Mouse (Mus musculus) urinary bladder, postnatal 25 days (tissue): Measurements from ENCODE around the gene Alox12.

Source experiments
- DNase-seq: peaks from one replicate; pipeline ENCODE4 v3.0.0; 2022; ENCODE audit warnings: low spot score

The Alox12 gene

DNA sequence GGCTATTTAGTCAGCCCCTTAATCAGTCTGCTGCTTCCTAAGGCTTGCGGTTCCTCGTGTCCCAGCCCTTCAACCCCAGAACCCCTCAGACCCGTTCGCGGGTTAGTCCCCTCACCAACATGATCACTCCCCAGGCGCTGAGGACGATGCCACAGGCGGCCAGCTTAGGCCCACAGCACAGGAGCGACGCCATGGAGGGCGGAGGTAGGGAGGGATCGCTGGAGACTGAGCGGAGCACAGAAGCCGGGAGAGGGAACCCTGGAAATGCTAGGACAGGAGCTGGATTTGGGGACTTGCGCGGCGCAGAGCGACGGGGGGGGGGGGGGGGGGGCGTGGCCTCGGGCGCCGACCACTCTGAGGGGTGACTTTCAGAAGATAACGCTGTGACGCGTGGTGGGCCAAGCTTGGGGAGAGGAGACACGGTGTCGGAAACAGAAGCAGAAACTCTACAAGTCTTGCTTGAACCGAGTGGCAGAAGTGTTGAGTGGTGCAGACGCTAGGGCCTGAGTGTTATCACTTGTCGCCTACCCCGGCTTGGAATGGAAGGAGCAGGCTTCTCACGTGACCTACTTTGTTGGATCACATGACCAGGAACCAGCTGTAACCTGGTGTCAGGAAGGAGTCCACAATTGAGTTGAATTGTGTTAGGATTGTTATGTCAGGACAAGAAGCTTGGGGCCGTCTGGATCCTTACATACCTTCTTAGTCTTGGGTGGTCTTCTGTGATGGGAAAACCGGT is 15.4 kb downstream of the Alox12 start, which contains the start of the genes Gm21988 and Rnasek:
TSS of gene Gm21988 (minus strand) at position 290 of the 739 bp plus-strand sequence.
TSS of gene Rnasek (minus strand) at position 302 of the 739 bp plus-strand sequence.
- DNase-seq: peak; percentile 71

DNA sequence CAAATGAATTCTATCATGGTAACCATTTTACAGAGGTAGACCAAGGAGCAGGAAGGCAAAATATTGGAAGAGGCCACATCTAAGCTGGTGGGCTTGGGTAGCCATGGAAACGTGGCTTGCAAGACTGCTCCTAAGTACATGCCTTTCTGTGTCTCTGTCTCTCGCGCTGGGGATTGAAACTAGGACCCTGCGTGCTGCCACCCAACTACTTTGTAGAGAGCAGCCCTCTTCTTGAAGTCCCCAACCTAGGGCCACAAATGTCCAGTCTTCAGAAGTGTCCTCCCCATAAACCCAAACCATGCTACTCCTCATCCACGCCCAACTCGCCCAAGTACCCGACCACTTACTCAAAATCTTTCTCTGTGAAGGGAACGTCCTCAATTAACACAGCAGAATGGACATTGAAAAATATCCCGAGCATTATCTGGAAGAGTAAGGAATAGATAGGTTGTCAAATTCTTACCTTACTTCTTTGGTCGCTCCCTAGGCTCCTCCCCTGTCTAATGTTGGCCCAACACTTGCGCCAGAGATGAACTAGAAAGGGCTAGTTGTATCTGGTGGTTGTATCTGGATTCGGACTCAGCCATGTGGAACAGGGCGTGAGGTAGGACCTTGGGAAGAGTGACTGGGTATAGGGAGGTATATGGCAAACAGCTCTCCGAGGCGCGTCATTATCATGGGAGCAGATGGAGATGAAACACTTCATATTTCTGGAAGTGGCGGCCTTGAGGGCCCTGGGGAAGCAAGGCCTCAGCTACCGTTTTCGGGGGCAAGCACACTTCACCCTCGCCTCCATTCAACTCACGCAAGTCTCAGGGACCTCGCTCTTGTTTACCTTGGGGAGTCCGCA is 16.3 kb downstream of the Alox12 start:
- no peak for DNase-seq

DNA sequence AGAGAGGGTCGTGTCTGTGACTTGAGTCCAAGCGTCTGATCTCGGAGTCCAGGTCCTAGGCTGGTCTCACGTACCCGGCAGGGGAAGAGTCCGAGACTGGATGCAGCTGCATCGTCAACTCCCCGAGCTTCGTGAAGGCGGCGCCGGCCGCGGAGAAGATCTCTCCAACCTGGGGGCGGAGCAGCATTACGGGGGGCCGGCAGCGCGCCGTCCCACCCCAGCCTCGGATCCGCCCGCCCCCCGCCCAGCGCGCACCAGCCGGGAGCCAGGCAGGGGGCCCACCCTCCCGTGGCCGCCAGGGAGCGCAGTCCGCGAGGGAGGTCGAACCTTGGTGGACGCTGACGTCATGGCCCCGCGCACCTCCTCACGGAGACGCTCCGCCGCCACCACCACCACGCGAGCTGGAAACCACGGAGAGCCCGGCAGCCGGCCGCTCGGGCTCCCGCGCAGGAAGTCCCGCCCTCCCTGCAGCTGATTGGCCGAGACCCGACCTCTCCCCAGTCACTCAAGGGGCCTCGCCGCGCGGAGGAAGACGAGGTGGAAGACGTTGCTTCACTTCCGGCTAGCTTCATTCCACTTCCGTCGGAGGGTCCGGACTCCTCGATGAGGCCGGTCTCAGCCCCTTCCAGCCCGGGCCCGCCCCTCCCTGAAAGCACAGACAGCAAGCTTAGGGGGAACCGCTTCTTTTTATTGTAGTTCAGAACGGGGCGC is 17.5 kb downstream of the Alox12 start, which contains the start of gene 0610010K14Rik:
TSS of gene 0610010K14Rik (minus strand) at position 458 of the 711 bp plus-strand sequence.
- DNase-seq: peak; percentile 96

DNA sequence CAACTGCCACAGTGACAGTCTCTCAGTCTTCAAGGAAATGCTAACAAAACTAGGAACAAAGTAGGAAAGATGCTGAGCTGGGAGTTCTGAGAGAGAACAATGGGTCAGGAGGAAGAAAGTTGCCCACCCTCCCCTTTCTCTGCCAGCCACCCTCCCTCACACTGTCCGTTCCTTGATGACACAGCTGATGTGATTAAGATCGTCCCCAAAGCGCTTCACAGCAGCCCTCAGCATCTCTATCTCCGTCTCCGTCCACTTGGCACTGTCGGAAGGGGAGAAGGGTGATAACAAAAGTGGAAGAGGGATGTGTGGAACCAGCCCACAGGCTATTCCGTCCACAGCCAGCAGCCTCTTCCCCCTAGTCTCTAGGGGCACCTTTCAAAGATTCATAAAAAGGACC is 18.4 kb downstream of the Alox12 start:
- DNase-seq: no peak

DNA sequence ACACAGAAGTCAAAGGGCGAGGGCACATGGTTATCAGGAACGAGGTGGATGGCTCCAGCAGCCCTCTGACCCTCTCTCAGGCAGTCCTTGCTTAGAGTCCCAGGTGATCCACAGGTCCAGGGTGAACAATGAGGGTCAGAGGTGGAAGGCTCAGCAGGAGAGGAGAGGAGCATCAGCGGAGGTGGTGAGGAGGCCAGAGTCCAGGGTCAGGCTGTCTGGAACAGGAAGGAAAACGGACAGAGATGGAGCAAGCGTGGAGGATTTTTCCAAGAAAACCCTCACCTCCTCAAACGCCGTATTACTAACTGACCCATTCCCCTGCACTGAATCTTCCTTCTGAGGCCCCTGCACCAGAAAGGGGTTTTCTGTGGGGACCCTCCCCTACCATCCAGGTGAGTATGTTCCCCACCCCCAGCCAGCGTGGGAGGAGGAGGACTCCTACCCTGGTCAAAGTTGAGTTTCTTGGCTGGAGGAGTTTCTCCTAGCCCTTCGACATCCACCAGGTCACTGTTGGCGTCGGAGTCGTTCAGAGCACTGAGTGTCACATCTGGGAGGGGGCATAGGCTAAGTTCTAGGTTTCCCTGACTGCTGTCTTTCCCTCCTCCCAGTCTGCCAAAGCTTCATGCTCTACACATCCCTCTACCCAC is 19.8 kb downstream of the Alox12 start:
- DNase-seq: no peak

DNA sequence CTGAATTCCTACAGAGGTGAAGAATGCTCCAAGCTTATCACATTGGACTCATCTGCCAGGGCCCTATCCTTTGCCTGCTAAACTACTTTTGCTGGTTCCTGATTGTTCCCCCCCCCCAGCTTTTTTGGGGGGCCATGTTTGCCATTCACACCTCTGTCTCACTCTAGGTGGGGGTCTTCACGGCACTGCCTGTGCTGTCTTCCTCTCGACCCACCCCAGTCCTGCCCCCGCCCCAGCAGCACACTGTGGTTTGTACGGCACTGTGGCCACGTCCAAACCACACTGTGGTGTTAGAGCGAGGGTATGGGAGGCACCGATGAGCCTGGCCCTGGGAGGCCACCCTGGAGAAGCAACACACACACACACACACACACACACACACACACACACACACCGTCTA is 20.7 kb downstream of the Alox12 start:
- DNase-seq: no peak

DNA sequence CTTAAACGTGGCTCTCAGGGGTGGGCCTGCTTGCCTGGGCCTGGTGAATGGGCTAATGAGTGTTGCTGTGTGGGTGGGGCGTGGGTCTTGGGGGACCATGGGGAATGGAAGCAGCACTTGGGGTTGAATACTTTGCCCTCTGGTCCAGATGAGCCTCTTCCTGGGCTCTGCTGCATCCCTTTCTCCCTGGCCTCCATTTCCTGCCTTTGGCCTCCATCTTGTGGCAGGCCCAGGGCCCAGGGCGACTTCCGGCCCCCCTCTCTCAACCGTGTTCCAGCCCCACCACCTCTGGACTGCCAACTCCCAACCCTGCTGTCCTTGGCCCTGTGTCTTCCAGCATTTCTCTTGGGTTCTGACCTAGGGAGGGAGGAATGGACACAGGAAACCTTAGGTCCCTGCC is 21.1 kb downstream of the Alox12 start:
- DNase-seq: no peak

DNA sequence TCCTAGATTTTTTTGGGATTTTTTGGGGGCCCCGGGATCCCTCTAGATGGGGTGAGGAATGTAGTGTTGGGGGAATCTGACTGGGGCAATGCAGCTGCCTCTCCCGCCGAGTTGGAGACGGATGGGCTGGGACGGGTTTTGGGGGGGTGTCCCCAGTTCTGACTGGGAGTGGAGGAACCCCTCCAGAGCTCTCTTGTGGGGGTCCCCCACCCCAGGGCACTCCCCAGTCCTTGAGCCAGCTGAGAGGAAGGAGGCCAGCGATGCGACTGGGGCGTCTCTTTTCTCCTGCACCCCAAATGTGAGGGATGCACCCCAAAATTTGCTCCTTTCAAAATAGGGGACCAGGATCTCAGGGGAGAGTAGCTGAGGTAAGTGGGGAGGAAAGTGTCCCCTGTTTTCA is 22.1 kb downstream of the Alox12 start:
- DNase-seq: no peak

DNA sequence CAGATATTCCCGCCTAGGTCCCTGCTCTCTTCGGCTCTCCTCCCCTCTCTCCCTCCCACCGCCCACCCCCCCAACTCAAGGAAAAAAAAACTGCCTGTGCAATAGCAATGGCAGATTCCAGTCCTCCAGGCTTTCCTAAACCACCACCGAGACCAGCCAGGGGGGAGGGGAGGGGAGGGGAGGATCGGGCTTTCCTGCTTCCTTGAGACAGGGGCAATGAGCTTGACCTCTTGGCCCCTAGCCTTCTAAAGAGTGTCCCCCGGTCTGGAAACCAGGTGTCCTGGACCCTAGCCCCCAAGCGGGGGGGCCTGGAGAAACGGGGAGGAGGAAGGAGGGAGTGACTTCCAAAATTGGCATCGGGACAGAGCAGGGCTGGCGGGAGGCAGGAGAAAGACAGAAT is 22.6 kb downstream of the Alox12 start:
- no peak for DNase-seq

DNA sequence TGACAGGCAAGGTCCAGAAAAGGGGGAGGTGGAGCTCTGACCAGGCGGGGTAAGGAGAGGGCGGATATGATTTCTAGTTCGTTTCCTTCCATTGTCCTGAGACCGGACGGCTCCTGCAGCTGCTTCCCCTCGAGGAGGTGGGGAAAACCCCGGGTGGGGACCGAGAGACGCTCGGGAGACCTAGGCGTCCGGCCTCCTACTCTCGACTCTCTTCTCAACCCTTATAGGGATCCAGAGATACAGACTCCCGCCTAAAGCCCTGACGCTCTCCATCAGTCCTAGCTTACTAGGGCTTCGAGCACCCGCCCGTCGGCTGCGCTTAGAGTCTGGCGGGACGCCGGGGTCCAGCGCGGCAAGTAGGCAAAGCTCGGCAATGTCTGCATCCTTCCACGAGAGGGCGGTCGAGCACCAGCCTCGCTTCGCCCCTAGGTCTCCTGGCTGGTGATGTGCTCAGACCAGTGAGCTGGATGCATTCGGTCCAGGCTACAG is 24.9 kb downstream of the Alox12 start:
- peak; percentile 88 for DNase-seq

DNA sequence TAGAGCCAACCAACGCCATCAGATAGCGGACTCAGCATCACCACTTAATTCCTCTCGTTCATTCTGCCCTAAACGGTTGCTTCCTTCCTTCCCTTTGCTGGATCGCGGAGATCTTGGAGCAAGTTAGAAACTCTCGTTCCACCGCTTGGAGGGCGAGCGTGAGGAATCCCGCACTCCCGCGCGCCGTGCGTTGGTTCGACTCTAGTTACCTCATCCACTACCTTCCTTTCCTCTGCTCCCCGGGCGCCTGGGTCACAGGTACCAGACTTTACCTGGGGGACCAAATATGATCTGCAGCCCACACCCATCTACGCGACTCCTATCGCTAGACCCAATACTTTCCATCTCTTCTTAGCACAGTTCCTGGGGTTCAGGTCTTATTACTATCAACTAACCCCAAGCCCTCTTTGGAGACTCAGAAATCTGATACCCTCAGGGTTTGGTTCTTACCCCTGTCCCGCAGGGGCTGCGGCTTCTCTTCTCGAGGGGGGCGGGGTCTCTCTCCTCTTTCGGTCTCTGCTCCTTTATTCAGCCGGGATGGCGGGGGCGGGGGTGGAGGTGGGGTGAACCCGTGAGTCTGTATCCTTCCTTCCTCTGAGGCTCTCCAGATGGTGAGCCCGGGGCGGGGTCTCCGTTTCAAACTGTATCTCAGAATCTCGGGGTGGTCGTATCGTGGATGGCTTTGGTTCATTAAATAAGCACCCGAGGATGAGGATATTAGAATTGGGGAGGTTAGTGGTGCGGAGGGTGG is 25.7 kb downstream of the Alox12 start, which contains the start of gene Bcl6b:
TSS of gene Bcl6b (minus strand) at position 539 of the 751 bp plus-strand sequence.
- DNase-seq: no peak

DNA sequence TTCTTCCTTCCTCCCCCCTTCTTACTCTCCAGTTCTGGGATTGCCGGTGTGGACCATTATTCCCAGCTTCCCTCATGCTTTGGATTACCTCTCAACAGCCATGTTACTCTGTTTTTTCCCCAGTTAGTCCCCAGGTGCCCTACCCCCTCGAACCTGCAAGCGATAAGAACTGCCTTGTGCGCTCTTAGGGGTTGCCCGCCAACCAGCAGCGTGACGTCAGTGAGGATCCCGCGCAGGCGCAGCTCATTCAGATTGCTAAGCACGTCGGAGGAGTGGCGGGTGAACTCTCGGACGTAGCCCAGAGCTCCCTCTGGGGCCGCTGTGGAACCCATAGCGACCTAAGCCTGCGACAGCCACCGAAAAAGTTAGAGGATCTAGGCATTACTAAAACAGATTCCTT is 26.3 kb downstream of the Alox12 start:
- DNase-seq: peak; percentile 76

DNA sequence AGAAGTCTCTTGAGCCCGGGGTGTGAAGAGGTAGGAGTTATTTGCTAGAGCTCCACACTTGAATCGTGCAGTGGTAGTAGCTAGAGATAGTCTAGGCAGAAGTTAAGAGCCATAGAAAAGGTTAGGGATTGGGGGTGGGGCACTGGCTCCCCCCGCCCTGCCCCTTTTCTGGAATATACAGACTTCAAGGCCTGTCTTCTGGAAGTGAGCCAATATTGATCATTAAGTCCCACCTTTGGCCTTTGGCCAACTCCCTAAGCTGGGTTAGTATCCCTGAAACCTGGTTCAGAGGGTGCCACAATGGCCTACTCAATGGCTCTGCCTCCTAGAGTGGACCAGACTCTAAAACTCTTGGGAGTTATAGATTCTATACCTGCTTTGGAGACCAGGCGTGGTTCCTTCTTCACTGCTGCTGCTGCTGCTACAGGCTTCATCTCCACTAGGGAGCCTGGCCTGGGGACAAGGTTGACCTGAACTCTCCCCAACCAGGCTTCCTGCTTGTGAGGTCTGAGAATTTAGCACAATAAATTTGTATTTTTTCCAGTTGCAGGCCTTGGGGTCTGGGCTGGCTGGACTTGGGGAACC is 27.4 kb downstream of the Alox12 start:
- DNase-seq: no peak

DNA sequence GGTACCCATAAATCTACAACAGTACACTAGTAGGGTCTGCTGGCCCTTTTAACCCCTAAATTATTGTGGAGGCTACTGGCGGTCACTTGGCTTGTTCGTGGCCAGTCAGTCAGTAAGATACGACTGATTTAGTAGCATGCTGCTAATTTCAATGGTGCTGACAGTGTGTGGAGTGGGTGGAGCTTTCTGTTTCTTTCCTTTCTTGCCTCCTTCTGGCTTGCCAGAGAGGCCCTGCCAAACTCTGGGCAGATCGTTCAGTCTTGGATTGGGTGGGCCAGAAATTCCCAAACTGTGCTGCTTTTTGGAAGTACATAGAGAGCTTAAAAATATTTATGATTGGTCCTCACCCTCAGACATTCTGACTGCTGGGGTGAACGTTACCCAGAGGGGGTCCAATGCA is 28.0 kb downstream of the Alox12 start:
- no peak for DNase-seq

DNA sequence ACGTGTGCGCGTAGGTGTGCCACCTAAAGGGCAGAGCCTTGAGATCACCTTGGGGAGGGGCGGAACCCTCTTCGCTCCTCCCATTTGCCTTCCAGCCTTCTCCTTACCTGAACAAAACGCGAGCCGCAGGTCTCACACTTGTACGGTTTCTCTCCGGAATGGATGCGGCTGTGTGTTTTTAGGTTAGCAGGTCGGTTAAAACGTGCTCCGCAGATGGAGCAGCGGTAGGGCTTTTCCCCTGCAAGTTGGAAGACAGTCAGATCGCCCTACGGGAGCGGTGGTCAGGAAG is 28.6 kb downstream of the Alox12 start:
- DNase-seq: no peak

DNA sequence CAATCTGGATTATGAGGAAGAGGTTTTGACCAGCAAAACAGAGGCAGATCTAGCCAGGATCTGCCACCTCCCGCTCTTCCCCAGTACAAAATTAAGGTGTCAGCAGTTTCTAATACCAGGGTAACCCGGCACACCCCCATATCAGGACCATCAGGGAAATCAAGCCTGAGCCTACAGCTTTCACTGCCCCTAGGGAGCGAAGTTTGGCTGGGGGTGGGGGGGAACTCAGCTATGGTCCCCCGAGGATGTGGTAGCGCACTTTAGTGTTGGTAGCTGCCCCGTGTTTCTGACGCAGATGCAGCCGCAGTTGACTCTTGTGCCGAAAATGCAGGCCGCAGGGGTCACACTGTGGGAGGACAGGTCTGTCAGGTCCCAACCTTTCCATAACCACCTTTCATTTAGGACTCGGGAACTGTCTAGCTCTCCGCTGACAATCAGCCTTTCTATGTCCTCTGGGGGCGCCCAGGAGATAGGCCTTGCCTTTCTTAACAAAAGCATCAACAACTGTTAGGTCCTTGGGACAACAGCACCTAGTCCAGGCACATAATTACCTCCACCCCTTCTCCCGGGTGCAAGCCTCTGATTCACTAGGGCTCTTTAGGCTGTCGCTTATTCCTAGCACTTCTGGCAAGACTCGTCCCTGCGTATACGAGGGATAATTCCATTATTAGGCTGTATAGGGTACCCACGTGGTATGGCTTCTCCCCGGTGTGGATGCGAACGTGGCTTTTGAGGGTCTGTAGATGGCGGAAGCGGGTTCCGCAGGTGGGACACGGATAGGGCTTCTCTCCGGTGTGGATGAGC is 29.2 kb downstream of the Alox12 start:
- DNase-seq: no peak

DNA sequence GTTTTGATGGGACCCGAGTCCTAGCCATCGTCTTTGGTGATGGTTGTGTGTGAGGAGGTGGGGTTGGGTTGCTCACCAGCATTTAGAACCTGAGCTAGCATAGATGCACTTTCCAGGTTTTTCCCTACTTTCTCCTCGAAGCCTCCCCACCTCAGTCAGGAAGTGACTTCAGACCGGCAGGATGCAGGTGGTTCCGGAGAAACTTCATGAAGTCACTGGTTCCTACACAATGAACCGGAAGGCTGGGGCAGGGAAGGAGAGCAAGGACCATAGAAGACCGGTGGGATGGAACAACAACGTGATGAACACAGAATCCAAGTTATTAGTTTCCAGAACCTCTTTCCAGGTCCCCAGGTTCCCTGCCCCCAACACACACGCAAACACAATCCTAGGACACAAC is 31.4 kb downstream of the Alox12 start:
- no peak for DNase-seq

DNA sequence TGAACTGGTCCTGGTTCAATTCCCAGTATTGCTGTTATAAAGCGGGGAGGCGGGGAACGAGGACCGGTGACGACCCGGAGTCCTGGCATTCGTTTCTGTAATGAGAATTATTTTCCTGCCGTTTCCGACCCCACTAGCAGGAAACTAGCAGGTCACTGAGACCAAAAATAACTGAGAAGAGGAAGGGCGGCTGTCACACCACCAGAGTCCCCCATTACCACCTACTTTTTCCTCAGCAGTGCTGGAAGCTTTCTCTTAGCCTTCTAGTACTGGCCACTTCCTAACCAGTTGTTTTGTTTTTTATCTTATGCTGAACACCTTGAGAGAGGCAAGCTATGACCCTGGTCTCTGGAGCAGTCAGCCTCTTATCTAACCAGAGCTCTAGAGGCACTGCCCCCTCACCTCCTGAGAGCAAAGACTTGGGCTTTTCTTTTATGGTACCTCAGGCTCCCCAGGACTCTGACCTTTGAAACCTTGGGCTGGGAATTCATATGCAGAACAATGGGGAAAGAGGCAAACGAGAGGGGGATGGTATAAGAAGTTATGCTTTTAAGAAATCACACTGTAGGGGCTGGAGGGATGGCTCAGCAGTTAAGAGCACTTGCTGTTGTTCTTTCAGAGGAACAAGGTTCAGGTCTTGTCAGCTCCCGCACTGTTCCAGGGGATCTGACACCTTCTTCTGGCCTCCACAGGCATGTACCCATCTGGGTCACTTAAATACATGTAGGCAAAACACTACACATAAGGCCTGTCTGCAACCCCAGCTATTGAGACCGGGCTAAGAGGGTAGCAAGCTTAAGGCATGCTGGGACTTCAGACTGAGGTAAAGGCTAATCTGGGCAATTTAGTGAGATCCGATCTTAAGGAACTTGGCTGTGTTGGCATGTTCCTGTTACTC is 33.3 kb downstream of the Alox12 start:
- no peak for DNase-seq
